Mouse (Mus musculus) embryo, embryonic 9.5 days (tissue): ENCODE results near the gene Phf12.
A peak's percentile ranks its signal among the peaks of the same experiment; 100 is the strongest.

Source experiments
- DNase-seq: peaks from one replicate; pipeline ENCODE4 v3.0.0-alpha.2; 2017; ENCODE audit errors: extremely low spot score

Phf12 gene

GRCm38 (mm10) chr11:77970718-77971117, 11.8 kb upstream of the Phf12 start:
- DNase-seq, result no peak

DNA sequence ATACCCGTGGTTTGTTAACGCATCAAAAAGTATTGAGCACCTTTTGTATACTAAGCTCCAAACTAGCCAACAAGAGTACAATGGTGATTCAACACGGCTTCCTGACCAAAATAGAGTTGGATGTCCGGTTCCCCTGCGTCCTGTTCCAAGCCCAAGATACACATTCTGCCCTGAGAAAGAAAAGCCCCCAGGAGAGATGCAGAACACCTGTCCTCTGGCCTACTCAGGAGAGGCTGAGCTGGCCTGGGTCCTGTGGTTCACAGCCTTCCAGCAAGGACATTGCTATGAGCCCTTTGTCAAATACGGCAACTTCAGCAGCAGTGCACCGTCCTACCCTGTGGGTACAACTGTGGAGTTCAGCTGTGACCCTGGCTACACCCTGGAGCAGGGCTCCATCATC, 9.0 kb upstream of the Phf12 start:
- no peak for DNase-seq

DNA sequence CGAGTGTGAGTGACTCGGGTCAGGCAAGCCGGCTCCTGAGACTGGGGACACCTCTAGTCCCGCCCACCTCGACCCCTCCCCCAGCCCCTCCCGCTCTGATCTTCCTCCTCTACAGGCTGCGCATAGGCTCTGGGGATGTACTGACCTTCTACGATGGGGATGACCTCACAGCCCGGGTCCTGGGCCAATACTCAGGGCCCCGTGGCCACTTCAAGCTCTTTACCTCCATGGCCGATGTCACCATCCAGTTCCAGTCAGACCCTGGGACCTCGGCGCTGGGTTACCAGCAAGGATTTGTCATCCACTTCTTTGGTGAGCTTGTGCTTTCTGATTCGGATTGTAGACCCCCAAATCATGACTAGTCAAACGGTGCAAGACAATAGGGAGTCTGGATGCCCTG, 8.2 kb upstream of the Phf12 start:
- DNase-seq, result no peak

GRCm38 (mm10) chr11:77975873-77976272, 6.7 kb upstream of the Phf12 start:
- no peak for DNase-seq

DNA sequence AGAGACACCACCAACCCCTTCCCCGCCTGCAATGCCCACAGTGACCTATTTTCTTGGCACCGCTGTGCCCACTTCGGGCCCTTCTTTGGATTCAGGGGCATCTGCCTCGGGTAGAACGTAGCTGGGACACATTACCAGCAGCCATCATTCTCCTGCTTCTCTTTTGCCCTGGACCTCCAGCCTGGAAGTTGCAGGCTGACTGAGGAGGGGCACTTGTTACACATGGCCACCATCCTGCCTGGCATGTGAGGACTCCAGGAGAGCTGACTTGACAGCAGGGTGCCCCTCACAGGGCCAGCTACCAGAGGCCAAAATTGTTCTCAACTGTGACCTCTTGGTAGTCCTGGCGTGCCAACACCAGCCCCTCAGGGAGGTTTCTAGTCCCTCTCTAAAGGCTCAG, 4.4 kb upstream of the Phf12 start:
- no peak for DNase-seq

DNA sequence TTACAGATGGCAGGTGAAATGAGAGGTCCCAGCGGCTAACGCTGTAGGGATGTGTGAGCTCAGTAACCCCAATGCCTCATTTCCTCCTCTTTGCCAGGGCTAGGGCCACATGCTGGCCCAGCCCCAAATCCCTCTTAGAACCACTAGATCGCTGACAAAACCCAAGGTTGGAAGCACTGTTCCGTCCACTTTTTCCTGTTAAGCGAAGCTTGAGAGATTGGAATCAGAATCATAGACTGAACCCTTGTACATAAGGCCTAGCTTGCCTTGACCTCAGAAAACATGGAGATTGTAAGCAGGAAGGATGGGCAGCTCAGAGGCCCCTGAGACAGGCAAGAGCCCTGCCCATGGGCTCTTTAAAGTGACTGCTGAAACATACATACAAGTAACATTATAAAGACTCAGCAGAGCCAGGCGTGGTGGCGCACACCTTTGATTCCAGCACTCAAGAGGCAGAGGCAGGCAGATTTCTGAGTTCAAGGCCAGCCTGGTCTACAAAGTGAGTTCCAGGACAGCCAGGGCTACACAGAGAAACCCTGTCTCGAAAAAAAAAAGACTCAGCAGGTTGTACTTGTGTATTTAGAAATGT, 3.2 kb upstream of the Phf12 start:
- no peak for DNase-seq

DNA sequence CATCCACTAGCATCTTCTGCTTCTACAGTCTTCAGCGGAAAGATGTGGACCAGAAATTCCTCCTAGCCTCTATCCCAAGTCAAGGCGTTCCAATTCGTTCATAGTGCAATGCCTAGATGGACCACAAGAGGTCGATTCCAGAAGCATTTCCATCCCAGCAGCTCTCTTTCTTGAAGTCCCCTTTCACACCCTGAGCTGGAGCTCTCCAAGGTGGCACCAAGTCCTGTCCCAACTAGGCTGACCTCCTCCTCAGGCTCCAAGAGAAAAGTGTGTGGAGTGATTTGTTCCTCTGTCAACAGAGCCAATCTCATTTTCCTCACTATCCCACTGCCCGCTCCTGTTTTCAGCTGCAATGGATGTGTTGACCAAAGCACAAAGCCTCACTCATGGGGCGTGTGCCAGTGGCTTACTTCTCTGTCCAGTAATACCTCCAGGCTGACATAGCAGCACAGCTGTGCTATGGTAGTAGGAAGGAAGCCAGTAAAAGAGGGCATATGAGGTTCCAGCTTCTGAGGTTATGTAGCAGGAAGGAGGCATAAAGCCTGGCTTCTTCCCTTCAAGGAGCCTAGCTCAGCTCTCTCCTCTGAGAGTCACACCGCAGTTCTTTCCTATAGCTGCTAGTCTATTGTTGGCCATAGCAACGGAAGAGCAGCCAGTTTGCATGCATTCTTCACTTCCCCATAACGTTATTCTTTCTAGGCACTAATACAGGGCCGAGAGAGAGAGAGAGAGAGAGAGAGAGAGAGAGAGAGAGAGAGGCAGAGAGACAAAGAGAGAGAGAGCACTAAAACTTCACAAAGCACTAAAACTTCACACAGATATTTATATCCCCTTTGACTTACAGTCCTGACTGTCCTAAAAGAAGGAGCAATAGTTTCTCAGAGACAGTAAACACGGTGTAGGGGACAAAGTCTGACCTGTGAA, 2.0 kb upstream of the Phf12 start:
- DNase-seq, result peak; percentile 69

DNA sequence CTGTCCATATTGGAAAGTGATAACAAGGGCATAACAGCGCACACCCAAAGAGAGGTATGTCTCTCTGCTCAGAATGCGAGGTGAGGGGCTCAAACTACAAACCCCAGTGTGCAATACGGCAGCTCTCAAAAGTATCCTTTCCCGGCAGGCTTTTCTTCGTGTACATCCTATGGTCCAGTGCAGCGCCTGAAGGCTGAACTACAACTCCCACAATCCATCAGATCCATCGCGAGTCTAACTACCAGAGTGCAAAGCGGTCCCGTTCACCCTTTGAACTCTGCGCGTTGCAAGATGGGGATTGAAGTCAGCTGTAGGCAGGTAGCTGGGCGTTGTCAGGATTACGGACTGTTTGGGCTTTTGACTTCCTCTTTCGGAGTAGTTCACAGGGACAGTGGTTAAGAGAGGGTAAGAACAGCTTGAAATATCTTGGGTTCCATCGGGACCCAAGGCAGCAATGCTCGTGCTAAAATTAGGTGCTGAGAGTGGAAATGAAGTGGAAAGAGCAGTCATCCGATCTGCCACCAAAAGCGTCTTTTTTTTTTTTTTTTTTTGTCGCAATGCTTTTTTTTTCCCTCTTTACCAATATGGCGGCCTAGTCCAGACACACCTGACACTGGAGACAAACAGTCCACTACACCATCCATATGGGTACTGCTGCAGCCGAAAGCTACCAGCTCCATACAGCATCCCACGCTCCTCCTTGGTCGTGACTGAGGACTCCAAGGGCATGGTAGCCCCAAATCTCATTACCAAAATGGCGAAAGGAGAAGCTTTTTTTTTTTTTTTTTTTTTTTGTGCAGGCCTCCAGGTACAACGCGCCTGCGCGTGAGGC, 729 bp upstream of the Phf12 start:
- peak; percentile 93 for DNase-seq

DNA sequence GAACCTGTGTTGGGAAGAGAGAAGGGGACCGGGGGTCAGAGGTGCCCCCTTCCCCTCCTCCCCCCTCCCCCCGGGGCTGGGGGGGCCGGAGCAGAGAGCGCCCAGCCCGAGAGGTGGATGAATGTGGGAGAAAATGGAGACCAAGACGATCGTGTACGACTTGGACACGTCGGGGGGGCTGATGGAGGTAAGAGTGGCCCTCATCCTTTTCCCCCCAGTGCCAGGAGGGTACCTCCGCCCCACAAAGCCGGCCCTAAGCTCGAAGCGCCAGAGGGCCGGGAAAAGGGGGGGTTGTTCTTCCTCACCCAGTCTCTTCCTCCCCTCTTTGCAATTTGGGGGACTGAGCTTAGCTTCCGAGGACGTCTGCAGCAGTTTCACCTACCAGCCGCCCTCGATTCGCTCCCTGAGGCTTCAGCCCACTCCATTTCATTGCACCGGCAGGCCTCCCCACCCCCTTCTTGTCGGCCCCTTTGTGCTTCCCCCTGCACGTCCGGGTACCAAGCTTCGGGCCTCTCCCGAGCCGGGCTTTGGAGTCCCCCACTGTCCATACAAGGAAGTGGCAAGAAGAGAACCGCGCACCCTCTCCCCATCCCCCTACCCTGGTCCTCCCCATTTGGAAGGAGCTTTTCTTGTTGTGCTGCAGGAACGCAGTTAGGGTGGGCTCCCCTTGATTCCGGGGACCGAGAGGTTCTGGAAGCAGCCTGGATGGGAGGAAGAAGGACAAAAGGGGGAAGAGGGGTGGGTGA, 810 bp downstream of the Phf12 start:
- DNase-seq, result peak; percentile 70

DNA sequence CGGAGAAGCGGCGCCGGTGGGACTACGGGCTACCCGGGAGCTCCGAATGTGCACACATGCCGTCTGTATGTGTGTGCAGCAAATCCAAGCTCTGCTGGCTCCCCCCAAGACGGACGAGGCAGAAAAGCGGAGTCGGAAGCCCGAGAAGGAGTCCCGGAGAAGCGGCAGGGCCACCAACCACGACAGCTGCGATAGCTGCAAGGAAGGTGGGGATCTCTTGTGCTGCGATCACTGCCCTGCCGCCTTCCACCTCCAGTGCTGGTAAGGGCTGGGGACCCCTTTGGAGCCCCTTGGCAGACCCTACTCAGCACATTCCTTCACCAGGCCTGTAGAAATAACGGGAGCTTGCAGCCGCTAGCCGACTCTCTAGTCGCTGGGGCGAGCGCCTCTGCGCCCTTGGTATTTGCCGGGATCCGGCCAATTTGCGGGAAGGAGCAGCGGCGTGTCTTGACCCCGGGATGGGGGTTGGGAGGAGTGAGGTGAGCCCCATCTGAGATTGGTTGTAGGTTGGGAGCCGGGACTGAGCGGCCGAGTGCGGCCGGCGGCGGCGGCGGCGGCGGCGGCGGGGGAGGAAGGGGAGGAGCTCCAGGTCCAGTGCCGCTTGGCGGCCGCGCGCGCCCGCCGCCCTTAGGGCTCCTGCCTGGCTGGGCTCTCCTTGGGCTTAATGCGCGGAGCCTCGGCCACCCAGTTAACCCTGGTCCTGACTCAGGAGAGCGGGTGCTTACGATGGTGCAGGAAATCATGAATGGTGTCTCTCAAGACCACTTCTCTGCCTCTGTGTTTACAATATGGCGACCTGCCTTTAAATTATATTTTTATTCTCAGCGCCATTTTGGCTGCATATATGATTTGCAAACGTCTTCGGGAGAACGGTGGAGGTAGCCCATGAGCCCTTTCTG, 1.6 kb downstream of the Phf12 start:
- DNase-seq, result peak; percentile 83

GRCm38 (mm10) chr11:77984836-77985231, 2.3 kb downstream of the Phf12 start:
- peak; percentile 70 for DNase-seq

GRCm38 (mm10) chr11:77985541-77986065, 3.0 kb downstream of the Phf12 start:
- DNase-seq, result no peak

GRCm38 (mm10) chr11:77989071-77989690, 6.6 kb downstream of the Phf12 start:
- no peak for DNase-seq

DNA sequence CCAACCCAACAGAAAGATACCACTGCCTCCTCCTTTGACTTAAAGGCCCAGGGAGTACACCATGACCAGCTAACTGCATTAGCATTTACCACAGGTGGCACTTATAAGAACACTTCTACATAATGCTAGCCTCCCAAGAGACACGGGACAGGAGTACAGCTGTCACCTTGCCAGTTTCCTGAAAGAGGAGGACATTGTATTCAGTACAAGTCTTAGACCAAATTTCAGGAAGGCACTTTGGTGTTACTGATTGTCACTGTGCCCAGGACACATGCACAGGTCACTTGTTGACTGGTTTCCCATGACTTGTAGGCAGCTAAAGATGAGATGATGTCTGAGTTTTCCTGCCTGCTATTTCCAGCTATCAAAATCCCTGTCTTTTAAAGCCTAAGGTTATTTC, 13.0 kb downstream of the Phf12 start:
- DNase-seq, result no peak

DNA sequence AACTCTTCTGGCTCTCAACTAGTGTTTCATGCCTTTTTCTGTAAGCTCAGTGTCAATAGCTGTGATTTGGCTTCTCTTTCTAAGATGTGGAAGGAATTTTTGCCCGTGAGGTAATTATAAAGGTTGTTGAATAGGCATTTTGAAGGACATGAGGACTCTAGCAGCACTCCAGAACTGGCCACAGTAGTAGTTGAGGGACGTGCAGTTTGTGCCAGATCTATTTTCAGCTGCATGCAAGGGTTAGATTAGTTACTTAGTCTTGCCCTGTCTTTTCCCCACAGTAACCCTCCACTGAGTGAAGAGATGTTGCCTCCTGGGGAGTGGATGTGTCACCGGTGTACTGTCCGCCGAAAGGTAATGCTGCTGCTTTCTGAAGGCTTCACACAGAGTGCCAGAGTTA, 23.9 kb downstream of the Phf12 start:
- DNase-seq, result no peak

DNA sequence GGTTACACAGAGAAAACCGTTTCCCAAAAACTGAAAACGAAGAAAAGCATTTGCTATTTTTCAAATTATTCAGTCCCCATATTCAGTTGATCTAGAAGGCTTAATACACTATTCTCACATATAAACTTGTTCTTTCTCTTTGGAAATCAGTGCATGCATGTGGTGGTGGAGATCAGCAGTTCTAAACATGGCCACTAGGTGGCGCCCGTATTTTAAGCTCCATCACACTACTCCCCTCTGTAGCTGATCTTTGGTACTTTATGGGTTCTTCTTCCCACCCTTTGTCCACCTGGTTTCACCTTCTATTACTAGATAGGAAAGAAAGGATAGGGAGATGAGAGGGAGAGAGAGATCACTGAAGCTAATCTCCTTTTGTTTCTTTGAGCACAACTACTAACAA, 37.1 kb downstream of the Phf12 start:
- DNase-seq, result peak; percentile 62

- DNase-seq, result no peak
These were observed 41.1 kb downstream of the Phf12 start for GRCm38 (mm10) chr11:78023607-78024006.

DNA sequence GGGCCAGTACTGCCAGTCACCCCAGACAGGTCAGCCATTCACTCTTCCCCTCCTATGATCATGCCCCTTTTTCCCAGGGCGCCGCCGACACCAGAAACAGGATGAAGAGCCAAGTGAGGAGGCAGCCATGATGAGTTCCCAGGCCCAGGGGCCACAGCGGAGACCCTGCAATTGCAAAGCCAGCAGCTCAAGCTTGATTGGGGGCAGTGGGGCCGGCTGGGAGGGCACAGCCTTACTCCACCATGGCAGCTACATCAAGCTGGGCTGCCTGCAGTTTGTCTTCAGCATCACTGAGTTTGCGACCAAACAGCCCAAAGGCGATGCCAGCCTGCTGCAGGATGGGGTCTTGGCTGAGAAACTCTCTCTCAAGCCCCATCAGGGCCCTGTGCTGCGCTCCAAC, 46.7 kb downstream of the Phf12 start:
- DNase-seq, result no peak

DNA sequence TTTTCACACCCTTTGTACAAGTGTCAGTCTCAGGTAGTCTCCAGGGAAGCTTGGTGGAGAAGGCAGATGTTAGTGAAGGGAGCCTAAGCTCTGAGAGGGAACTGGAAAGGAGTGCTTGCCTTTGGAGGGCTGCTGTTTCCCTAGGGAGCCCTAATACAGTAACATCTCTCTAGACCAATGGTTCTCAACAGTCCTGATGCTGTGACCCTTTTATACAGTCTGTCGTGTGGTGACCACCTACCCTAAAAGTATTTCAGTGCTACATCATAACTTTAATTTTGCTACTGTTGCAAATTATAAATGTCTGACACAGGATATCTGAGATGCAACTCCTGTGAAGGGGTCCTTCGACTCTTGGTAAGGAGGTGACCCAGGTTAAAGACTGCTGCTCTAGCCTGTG, 48.0 kb downstream of the Phf12 start:
- DNase-seq, result no peak

DNA sequence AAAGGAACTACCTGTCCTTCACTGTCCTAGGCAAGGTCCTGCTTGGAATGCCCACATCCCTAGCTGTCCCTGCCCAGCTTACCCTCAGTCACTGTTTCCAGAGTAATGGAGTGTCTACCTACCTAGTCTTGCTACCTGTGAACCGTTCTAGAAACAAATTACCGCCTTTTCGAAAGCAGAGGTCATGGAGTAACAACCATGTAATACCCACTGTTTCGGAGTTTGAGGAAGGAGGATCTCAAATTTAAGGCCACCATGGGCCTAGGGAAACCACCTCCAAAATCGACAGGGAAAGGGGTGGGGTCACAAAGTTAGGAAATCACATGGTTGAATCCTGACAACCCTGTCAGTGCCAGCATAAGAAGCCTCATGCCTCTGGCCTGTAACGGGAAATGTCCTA, 48.8 kb downstream of the Phf12 start:
- DNase-seq, result no peak
